Mouse (Mus musculus): ENCODE measurements at regions not wholly inside any gene's neighbourhood (a gene's known extent, or its start where the extent isn't known, plus 50 kb on each side); places are given as distances from the start of the nearest gene placed in this dataset.

DNA sequence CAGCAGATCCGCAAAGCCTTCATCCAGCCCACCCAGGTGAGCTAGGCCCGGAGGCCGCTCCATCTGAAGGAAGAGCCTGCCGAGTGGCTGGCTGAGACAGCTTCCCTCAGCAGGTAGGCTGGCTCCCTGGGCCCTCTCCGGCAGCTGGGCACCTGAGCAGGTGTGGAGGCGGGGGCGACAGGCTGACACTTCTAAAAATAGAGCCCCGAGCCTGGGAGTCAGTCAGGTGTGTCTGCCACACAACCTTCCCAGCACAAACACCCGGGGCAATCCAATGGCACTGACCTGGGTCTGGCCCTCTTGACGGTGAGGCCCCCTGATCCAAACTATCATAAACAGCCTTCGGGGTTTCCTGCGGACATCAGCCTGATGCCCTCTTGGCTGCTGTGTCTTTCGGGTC lies 58.5 kb downstream of the Zfp36l2 start:
- no peak for DNase-seq (ENCODE audit: low read depth)

DNA sequence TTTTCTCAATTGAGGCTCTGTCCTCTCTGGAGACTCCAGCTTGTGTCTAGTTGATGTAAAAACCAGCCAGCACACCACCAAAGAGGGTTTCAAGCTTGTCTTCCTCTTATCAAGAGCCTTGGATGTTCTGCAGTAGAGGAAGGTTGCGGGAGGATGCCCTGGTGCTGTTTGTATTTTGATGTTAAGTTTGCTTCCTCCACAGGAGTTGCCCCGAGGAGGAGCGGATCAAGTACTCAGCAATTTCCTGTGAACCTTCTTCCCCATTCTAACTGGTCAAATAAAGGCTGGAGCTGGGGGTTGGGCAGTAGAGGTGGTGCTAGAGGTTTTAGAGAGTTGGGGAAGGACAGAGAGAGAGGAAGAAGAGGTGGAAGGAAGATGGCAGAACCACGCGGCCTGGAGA lies 59.5 kb downstream of the Zfp36l2 start:
- DNase-seq (ENCODE audit: low read depth) = no peak

GRCm38 (mm10) chr17:84126168-84126567 lies 61.6 kb downstream of the Zfp36l2 start:
- DNase-seq (ENCODE audit: low read depth) = no peak

- DNase-seq (ENCODE audit: low read depth) = no peak
Measured at GRCm38 (mm10) chr17:84123161-84123560, 64.6 kb downstream of the Zfp36l2 start.

DNA sequence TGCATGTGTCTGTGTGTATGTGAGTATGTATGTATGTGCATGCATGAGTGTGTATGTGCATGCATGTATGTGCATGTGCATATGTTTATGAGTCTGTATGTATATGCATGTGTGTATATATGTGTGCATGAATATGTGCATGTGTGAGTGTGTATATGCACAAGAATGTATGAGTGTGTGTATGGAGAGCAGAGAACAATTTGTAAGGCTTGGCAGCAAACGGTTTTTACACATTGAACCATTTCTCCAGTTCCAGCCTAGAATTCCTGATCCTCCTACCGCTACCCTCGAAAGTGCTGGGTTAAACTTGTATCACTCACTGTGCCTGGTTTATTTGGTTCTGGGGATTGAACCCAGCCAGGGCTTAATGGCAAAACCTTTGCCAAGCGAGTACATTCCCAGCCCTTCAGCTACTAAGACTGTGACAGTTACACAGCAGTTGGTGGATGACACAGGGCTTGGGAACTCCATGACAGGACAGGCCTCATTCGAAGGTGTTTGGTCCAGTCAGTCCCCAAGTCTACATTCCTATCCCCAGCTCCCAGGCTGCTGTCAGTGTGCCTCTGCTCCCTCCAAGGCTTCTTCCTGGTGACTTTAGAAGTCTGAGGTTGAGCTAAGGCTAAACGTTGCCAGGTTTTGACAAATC lies 65.1 kb downstream of the Zfp36l2 start:
- no peak for DNase-seq (ENCODE audit: low read depth)

DNA sequence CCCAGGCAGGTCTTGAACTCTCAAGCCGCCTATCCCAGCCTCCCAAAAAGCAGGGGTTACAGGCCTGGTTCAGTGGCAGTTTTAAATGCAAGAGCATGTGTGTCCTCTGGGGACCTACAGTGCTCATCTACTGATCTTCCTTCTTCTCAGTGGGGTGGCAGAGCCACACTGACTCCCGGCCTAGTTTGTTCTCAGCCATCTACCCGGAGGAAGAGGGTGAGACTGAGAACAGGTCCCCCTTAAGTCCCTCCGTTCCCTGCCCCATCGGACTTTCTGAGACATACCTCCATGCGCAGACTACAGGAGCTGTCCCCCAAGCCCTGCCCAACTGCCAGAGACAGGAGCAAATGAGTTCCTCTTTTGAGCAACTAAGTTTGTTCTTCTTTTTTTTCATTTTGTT lies 66.5 kb downstream of the Zfp36l2 start:
- no peak for DNase-seq (ENCODE audit: low read depth)

DNA sequence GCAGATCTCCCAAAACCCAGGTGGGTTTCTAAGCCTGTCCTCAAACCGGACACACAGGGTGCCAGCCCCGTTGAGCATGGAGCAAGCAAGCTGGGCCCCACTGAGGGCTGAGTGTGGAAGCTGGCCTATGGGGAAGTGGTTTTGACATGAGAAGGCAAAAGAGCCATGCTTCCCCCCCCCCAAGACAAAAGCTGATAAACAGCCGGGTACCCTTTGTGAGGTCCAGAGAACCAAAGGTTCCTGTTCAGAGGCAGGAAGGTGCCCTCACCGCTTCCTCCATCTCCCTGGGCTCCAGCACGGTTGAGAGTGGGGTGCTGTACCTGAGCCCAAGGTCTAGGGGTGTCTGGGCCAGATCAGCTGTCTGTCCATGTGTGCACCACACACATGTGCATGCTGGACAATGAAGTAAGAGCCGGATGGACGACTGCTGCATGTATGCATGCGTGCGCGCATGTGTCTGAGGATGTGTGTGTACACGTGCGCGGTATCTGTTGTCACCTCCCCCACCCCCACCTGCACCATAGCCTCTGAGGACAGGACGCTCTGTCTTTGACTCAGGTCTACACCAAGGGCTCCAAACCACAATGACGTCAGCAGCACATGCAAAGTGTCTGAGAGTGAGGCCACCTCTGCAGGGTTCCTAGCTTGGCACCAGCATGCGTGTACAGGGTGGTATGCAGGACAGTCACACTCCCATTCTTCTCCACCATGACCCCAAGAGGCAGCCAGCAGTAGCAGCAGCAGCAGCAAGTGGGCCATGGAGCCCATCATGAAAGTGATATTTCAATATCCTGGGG lies 68.3 kb downstream of the Zfp36l2 start:
- no peak for DNase-seq (ENCODE audit: low read depth)

GRCm38 (mm10) chr17:84118781-84119180 lies 69.0 kb downstream of the Zfp36l2 start:
- DNase-seq (ENCODE audit: low read depth) = no peak

DNA sequence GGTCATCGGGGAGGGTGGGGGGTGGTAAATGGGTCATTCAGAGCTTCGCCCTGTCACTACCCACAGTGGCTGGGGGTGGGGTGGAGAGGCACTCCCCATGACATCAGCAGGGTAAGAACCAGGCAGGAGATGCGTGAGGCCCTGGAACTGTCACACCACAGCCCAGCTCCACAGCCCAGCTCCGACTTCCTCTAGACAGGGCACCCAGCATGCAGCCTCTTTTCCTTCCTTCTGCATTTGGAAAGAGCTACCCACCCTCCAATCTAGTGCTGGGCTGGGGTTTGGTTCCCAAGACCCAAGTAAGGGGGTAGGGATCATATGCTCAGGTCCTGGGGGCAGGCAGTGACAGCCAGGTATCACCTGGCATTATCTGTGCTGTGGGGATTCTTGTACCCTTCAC lies 69.5 kb downstream of the Zfp36l2 start:
- no peak for DNase-seq (ENCODE audit: low read depth)

DNA sequence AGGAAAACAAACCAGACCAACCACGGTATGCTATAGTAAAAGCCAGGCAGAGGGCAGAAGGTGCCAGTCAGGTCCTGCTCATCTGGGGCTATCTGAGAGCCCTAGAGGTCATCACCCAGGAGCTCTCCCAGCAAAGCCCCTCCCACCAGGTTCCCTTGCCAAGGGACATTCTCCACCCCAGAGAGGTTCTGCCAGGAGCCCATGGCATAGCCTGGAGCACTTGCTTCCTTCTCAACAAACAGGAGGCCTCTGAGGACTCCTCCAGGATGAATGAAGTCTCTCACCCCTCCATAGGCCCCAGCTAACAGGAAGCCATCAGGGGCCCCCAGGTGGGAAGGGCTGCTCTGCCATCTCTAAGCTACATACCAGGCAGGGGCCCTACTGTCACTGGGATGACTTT lies 70.0 kb downstream of the Zfp36l2 start:
- no peak for DNase-seq (ENCODE audit: low read depth)

DNA sequence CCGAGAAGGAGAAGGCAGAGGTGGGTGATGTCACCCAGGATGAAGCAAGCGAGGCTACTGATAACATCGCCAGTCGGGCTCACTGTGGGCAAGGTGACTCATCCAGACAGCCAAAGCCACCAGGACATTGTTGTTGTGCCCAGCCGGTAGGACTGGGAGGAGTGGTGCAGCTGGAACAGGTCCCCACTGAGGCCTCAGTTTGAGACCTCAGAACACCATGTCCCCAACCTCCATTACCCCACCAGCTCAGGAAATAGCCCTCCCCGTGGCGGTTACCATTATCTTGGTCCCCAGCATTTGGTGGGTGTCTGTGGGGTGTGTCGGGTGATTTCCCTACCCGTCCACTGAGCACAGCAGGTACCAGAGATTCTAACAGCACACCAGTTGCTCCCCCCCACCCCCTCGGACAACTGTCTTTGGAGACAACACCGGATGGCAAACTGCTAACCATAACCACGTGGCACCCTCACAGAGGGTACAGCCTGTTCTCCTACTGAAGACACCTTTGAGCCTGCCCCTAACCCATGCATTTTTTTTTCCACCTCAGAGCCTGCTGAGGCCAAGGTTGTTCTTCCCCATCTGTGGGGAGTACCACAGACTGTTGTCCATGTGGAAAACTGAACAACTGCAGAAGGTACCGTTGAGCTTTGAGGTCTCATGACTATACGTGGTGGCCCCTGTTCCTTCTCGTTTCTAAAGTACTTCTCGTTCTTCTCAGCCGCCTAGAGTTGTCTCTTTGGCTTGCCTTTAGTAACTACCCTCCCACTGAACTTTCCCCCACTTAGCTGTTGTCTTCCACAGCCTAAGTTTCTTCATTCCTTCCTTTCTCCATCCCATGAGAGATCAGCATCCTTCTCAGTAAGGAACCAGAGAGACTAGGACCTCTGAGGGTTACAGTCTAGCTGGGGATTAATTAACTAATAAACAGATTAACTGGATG lies 71.1 kb downstream of the Zfp36l2 start:
- peak; percentile 37 for DNase-seq (ENCODE audit: low read depth)

GRCm38 (mm10) chr17:84115957-84116339 lies 71.8 kb downstream of the Zfp36l2 start:
- DNase-seq (ENCODE audit: low read depth) = no peak

GRCm38 (mm10) chr17:84115133-84115532 lies 72.6 kb downstream of the Zfp36l2 start:
- DNase-seq (ENCODE audit: low read depth) = no peak

DNA sequence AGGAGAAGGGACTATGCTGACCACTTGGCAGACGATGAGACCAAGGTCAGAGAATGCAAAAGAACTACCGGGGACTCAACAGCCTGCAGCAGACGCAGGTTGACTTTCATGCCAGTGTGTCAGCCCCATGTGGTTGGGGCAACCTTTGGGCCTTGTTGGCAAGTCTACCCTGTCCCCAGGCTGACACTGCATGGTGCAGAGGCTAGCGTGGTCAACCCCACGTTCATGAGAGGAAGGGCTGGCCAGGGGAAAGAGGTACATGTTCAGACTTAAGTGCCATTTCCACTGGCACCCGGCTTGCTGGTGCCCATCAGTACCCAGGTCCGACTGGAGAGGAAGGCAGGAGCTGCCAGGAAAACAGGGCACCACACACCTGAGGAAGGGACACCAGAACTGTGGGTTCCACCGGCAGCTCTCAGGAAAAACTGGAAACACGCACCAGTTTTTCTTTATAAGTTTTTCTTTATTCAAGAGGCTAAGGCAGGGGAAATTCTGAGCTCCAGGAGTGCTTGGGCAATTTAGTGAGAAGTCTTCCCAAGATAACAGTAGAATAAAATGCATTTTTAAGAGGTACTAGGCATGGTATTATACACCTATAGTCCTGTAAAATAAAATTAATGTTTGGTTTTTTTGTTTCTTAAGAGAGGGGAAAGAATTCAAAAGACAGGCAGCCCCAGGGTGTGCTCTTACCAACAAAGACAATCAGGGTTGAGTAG lies 73.3 kb downstream of the Zfp36l2 start:
- no peak for DNase-seq (ENCODE audit: low read depth)

GRCm38 (mm10) chr17:84113608-84114278 lies 74.0 kb downstream of the Zfp36l2 start:
- DNase-seq (ENCODE audit: low read depth) = no peak

GRCm38 (mm10) chr17:84112411-84113031 lies 75.2 kb downstream of the Zfp36l2 start:
- DNase-seq (ENCODE audit: low read depth) = peak; percentile 62

GRCm38 (mm10) chr17:84111787-84112370 lies 75.9 kb downstream of the Zfp36l2 start:
- no peak for DNase-seq (ENCODE audit: low read depth)

DNA sequence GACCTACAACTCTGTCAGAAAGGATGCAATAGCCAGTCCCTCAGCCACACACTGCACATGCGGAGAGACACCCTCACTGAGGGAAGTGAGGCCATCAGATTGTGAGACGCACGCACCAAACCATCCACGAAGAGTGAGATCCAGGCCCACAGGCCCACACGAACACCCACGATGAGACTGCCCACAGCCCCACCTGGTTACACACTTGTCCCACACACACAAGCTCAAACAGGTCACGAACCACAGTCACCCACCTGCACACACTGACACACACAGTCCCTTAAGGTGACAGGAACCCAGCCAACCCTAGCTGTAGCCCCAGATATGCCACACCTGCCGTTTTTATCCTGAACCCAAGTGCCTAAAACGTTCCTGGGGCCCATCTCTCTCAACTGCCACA lies 76.8 kb downstream of the Zfp36l2 start:
- no peak for DNase-seq (ENCODE audit: low read depth)

- peak; percentile 98 for DNase-seq (ENCODE audit: low read depth)
Measured at GRCm38 (mm10) chr17:84110000-84110695, 77.6 kb downstream of the Zfp36l2 start.

Measured in fibroblast of lung, adult 2 months (primary cell).